Mouse (Mus musculus) neural tube, embryonic 15.5 days (tissue): ENCODE data around the gene Capns1. TPM values are rescaled to one million over a fixed set of nuclear protein-coding genes. Genes with fewer than 3 reads are reported as not detected.
"Not testable (repeated sequence)": the region's sequence is repeated elsewhere in the genome, so short reads cannot be mapped to it uniquely, and the experiment has no call there.

ENCODE experiments used
- ATAC-seq: fragments of 200-750 bp; cut with Nextera tagmentation; 2 replicates; pipeline ENCODE4 v1.8.0; 2017; ENCODE audit warnings: mild to moderate bottlenecking, moderate TSS enrichment, moderate library complexity; ENCODE audit not compliant: low FRiP score
- H3K27ac ChIP-seq: fragments of 300-500 bp; sonication (generic); replicated peaks from 2 replicates; pipeline ENCODE4 v1.5.1; 2015; ENCODE audit warnings: mild to moderate bottlenecking, inconsistent platforms
- H3K27me3 ChIP-seq: fragments of 300-500 bp; sonication (generic); replicated peaks from 2 replicates; pipeline ENCODE4 v1.6.1; 2015; ENCODE audit warnings: inconsistent platforms
- H3K36me3 ChIP-seq: fragments of 300-500 bp; sonication (generic); 2 replicates; pipeline ENCODE4 v1.6.1; 2015; ENCODE audit warnings: inconsistent platforms
- H3K4me1 ChIP-seq: fragments of 300-500 bp; sonication (generic); 2 replicates; pipeline ENCODE4 v1.6.1; 2015; ENCODE audit warnings: inconsistent platforms
- H3K4me2 ChIP-seq: fragments of 300-500 bp; sonication (generic); 2 replicates; pipeline ENCODE4 v1.6.1; 2015; ENCODE audit warnings: inconsistent platforms, mild to moderate bottlenecking, moderate library complexity
- H3K4me3 ChIP-seq: fragments of 300-500 bp; sonication (generic); replicated peaks from 2 replicates; pipeline ENCODE4 v1.5.1; 2015; ENCODE audit warnings: mild to moderate bottlenecking, inconsistent platforms
- H3K9ac ChIP-seq: fragments of 300-500 bp; sonication (generic); replicated peaks from 2 replicates; pipeline ENCODE4 v1.6.1; 2015; ENCODE audit warnings: mild to moderate bottlenecking, inconsistent platforms
- H3K9me3 ChIP-seq: fragments of 300-500 bp; sonication (generic); replicated peaks from 2 replicates; pipeline ENCODE4 v1.6.1; 2016; ENCODE audit warnings: inconsistent platforms
- WGBS: fragments of 180-500 bp; shearing (Covaris S2); methylation state at CpG from one replicate; pipeline ENCODE4 v1.1.7; 2015; ENCODE audit warnings: mixed read lengths; 5-methylcytosine and 5-hydroxymethylcytosine counted together
- polyA plus RNA-seq: library from polyadenylated mRNA; unstranded; fragments of >200 nt; fragmentation: Nextera tagmentation; extraction: Ambion mirVana; gene quantifications from 2 replicates; pipeline ENCODE4 v1.2.1, GENCODE M21; 2015

The Capns1 gene
- polyA plus RNA-seq, result 88.7 and 88.9 TPM in 2 replicates

DNA sequence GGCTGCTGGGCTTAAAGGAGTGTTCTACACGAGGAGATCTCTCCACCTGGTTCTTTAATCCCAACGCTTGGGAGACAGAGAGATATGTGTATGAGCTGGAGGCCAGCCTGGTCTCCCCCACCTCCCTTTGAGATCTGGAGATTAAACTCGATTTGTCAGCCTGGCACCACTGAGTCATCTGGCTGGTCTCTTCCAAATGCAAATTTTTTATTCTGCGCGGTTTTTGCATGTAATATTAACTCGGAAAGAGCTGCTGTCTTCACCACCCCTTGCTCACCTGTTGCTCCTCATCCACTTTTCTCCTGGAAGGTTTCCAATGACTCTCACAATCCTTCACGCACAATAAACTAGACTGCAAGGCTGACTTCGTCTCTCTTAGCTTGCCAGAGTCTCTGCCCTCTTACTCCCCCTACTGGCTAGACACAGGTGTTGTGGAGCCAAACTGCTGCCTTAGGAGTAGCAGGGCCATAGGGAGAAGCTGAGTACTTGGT is at the start of gene Capns1:
Gene Capns1, minus strand, starts transcription at position 331 of the 491 bp plus-strand sequence.
- Histone ChIP-seq H3K27ac (no peak within 1 kb of the TSS), H3K4me3 (peak within 1 kb of the TSS; percentile 16), H3K9me3 (no peaks in the 10 kb centered on the region), H3K4me2 (peak within 1 kb of the TSS; percentile 40), H3K27me3 (no peaks in the 10 kb centered on the region), H3K36me3 (no peaks in the 10 kb centered on the region), H3K4me1 (peaks cover 27% of the 10 kb centered on the region), H3K9ac (no peak within 1 kb of the TSS)
- ATAC-seq, result no peak
- 9% methylated on average over 8 of the region's 8 CpGs for WGBS

GRCm38 (mm10) chr7:30237374-30237773 is 38.8 kb upstream of the Capns1 start:
- H3K4me2 ChIP-seq, H3K27me3 ChIP-seq, H3K9me3 ChIP-seq, H3K4me3 ChIP-seq, H3K27ac ChIP-seq, H3K9ac ChIP-seq, ATAC-seq: not testable (repeated sequence)
- H3K4me1 ChIP-seq, result peaks cover 18% of the 10 kb centered on the region
- peaks cover 21% of the 10 kb centered on the region for H3K36me3 ChIP-seq
- 84% methylated on average over 3 of the region's 3 CpGs for WGBS

DNA sequence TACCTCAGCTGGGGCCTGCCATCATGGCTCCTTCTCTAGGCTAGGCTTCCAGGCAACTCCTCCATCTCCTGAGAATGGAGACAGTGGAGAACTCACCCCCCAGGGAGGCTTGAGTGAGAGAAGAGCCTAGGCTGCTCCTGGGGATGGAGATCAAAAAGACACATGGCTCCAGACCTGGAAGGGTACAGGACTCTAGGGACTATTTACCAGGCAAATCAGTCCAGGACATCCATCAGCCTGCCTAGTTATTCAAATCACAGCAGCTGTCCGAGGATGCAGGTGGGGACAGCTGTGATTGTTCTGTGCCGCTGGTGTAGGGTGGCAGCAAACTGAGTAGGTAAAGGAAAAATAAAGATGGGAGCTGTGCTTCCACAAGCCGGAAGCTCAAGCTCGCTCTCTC is 37.0 kb upstream of the Capns1 start, which contains the start of gene Ovol3:
Gene Ovol3, minus strand, starts transcription at position 101 of the 400 bp plus-strand sequence.
- Histone ChIP-seq H3K4me1 (peaks cover 25% of the 10 kb centered on the region), H3K27ac (no peak within 1 kb of the TSS), H3K9me3 (no peaks in the 10 kb centered on the region), H3K4me3 (no peak within 1 kb of the TSS), H3K36me3 (peaks cover 21% of the 10 kb centered on the region), H3K4me2 (no peak within 1 kb of the TSS), H3K27me3 (no peaks in the 10 kb centered on the region), H3K9ac (no peak within 1 kb of the TSS)
- no peak for ATAC-seq
- 80% methylated on average over 4 of the region's 4 CpGs for WGBS

DNA sequence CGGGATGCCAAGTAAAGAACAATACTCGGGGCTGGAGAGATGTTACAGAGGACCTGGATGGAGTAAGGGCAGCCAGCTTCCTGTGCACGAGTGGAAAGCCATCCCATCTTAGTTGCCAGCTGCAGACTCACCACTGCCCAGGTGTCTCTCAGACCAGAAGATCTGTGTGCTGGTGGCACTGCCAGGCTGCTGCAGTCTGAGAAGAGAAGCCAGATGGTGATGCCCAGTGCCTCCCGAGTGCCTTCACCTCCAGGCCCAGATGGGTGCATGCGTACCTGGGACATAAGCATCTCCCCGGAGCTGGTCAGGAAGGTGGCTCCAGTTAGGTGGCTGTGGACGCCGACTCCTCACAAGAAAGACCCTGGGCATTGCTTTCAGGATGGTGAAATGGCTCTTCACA is 36.5 kb upstream of the Capns1 start:
- no peak overlapping the region for H3K4me3 ChIP-seq
- H3K4me1 ChIP-seq, result peaks cover 28% of the 10 kb centered on the region
- ATAC-seq, result no peak
- H3K9ac ChIP-seq, result no peak overlapping the region
- no peak overlapping the region for H3K4me2 ChIP-seq
- H3K27me3 ChIP-seq, result no peaks in the 10 kb centered on the region
- 95% methylated on average over 8 of the region's 8 CpGs for WGBS
- peaks cover 21% of the 10 kb centered on the region for H3K36me3 ChIP-seq
- no peaks in the 10 kb centered on the region for H3K9me3 ChIP-seq
- no peak overlapping the region for H3K27ac ChIP-seq

GRCm38 (mm10) chr7:30234276-30234858 is 35.8 kb upstream of the Capns1 start:
- WGBS, result 95% methylated on average over 15 of the region's 15 CpGs
- no peaks in the 10 kb centered on the region for H3K9me3 ChIP-seq
- peaks cover 21% of the 10 kb centered on the region for H3K36me3 ChIP-seq
- no peak overlapping the region for H3K4me2 ChIP-seq
- H3K9ac ChIP-seq, result no peak overlapping the region
- no peak overlapping the region for H3K4me3 ChIP-seq
- no peaks in the 10 kb centered on the region for H3K27me3 ChIP-seq
- ATAC-seq, result no peak
- no peak overlapping the region for H3K27ac ChIP-seq
- peaks cover 28% of the 10 kb centered on the region for H3K4me1 ChIP-seq

- no peaks in the 10 kb centered on the region for H3K27me3 ChIP-seq
- peak overlapping the region; percentile 68 for H3K4me2 ChIP-seq
- H3K9ac ChIP-seq, result no peak overlapping the region
- H3K36me3 ChIP-seq, result peaks cover 24% of the 10 kb centered on the region
- H3K4me1 ChIP-seq, result peaks cover 28% of the 10 kb centered on the region
- ATAC-seq, result no peak
- 0 out of 2 replicates have a peak overlapping the region, but pooled peaks have one; percentile 80 for H3K4me3 ChIP-seq
- H3K9me3 ChIP-seq, result no peaks in the 10 kb centered on the region
- 90% methylated on average over 20 of the region's 20 CpGs for WGBS
- H3K27ac ChIP-seq, result no peak overlapping the region
Observed at GRCm38 (mm10) chr7:30233387-30233786, 34.8 kb upstream of the Capns1 start.

GRCm38 (mm10) chr7:30232631-30233148 is 34.1 kb upstream of the Capns1 start:
- H3K36me3 ChIP-seq, result peaks cover 28% of the 10 kb centered on the region
- WGBS, result 4% methylated on average over 24 of the region's 24 CpGs
- ATAC-seq, result peak; percentile 15; the same call in 1 of the 2 replicates

GRCm38 (mm10) chr7:30231669-30232454 is 33.3 kb upstream of the Capns1 start, which contains the start of the genes Polr2i and Tbcb:
Gene Polr2i, plus strand, starts transcription at chr7:30231948.
Gene Tbcb, minus strand, starts transcription at chr7:30232272.
- Histone ChIP-seq H3K9me3 (no peaks in the 10 kb centered on the region), H3K4me1 (peaks cover 28% of the 10 kb centered on the region), H3K27me3 (no peaks in the 10 kb centered on the region), H3K9ac (peak within 1 kb of the TSS; percentile 72), H3K4me2 (peak within 1 kb of the TSS; percentile 84), H3K4me3 (peak within 1 kb of the TSS; percentile 80), H3K36me3 (peaks cover 35% of the 10 kb centered on the region), H3K27ac (peak within 1 kb of the TSS; percentile 98)
- under 1% methylated on average over 67 of the region's 67 CpGs for WGBS
- ATAC-seq, result peak; percentile 93

More at GRCm38 (mm10) chr7:30232631-30233148, 34.1 kb upstream of the Capns1 start:
- H3K4me2 ChIP-seq, result peak overlapping the region; percentile 68
- H3K9ac ChIP-seq, result peak overlapping the region; percentile 72
- no peaks in the 10 kb centered on the region for H3K27me3 ChIP-seq
- H3K27ac ChIP-seq, result peak overlapping the region; percentile 98
- peak overlapping the region; percentile 80 for H3K4me3 ChIP-seq
- H3K9me3 ChIP-seq, result no peaks in the 10 kb centered on the region
- H3K4me1 ChIP-seq, result peaks cover 28% of the 10 kb centered on the region

- peak overlapping the region; percentile 80 for H3K4me3 ChIP-seq
- H3K4me1 ChIP-seq, result peaks cover 28% of the 10 kb centered on the region
- H3K36me3 ChIP-seq, result peaks cover 41% of the 10 kb centered on the region
- H3K9ac ChIP-seq, result peak overlapping the region; percentile 63
- H3K27ac ChIP-seq, result peak overlapping the region; percentile 98
- WGBS, result 0% methylated on average over 16 of the region's 16 CpGs
- H3K4me2 ChIP-seq, result peak overlapping the region; percentile 84
- H3K27me3 ChIP-seq, result no peaks in the 10 kb centered on the region
- ATAC-seq, result peak; percentile 48
- H3K9me3 ChIP-seq, result no peaks in the 10 kb centered on the region
Observed at GRCm38 (mm10) chr7:30231328-30231668, 32.7 kb upstream of the Capns1 start.

GRCm38 (mm10) chr7:30224206-30224605 is 25.6 kb upstream of the Capns1 start:
- no peak overlapping the region for H3K27ac ChIP-seq
- no peak overlapping the region for H3K9ac ChIP-seq
- 93% methylated on average over 12 of the region's 12 CpGs for WGBS
- peaks cover 9% of the 10 kb centered on the region for H3K4me1 ChIP-seq
- H3K36me3 ChIP-seq, result peaks cover 43% of the 10 kb centered on the region
- no peaks in the 10 kb centered on the region for H3K27me3 ChIP-seq
- no peak overlapping the region for H3K4me2 ChIP-seq
- no peaks in the 10 kb centered on the region for H3K9me3 ChIP-seq
- ATAC-seq, result no peak
- H3K4me3 ChIP-seq, result no peak overlapping the region

DNA sequence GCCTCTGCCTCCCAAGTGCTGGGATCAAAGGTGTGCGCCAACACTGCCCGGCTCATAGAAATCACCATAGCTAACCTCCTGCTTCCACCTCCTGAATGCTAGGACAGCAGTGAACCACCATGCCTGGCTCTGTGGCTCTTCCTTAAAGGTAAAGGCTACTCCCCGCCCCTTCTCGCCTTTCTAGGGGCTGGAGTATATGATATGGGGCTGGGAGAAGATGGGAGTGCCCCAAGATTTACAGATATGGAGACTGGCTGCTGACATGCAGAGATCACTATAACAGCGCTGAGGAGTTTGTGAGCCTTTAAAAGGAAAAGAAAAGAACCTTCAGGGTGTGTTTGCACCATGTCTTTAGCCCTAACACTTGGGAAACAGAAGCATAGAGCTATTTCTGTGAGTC is 23.6 kb upstream of the Capns1 start:
- ATAC-seq, result no peak
- no peak overlapping the region for H3K27ac ChIP-seq
- WGBS, result 97% methylated on average over 5 of the region's 5 CpGs
- no peak overlapping the region for H3K9ac ChIP-seq
- H3K9me3 ChIP-seq, result no peaks in the 10 kb centered on the region
- H3K4me1 ChIP-seq, result peaks cover 13% of the 10 kb centered on the region
- H3K4me2 ChIP-seq, result no peak overlapping the region
- no peak overlapping the region for H3K4me3 ChIP-seq
- no peaks in the 10 kb centered on the region for H3K27me3 ChIP-seq
- H3K36me3 ChIP-seq, result peaks cover 33% of the 10 kb centered on the region
